In the genomic region with DNA sequence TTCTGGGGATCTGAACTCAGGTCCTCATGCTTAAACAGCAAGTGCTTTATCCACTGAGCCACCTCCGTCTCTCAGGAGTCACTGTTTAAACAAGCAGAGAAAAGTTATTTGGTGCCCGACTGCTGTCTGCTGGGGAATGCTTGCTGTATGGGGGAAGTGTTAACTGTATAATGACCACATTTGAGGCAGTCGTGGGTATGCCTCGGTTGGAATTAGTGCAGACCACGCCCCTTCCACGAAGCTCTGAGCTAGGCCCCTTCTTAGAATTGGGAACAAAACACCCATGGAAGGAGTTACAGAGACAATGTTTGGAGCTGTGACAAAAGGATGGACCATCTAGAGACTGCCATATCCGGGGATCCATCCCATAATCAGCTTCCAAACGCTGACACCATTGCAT, we compare ENCODE assay signal across 5 mouse cellular contexts. TPM values are rescaled to one million over a fixed set of nuclear protein-coding genes. Genes with fewer than 3 reads are reported as not detected.
DNase-seq lines count a peak whose midpoint lies in the region; ATAC-seq and TF ChIP-seq lines count a peak whose summit lies in the region.
"Not testable (repeated sequence)": the region's sequence is repeated elsewhere in the genome, so short reads cannot be mapped to it uniquely, and the experiment has no call there.
"Had no signal": no experiment of that assay in that cellular context is flagged by ENCODE, and none has a peak within 500 bp of the region (broad histone marks: within the 10 kb centered on the region; RNA-seq: fewer than 3 reads in every experiment).

No protein-coding gene starts in this region.

- not testable (repeated sequence) for H3K27ac ChIP-seq in heart, embryonic 11.5 days (ENCODE audit: low read depth, low read length); liver, embryonic 13.5 days
- peak overlapping the region; percentile 59; the same call in 1 of the 2 replicates for H3K27ac ChIP-seq in intestine, embryonic 16.5 days (ENCODE audit: low read length)
- peak overlapping the region; percentile 3; the same call in 1 of the 2 replicates for H3K27ac ChIP-seq in kidney, adult 2 months (ENCODE audit: insufficient read depth, low read depth, low read length)

- H3K4me3 ChIP-seq in heart, embryonic 11.5 days (ENCODE audit: low read depth, low read length); intestine, embryonic 16.5 days (ENCODE audit: low read length); kidney, adult 2 months (ENCODE audit: insufficient read depth, low read depth, low read length); liver, embryonic 13.5 days (replicated peaks): not testable (repeated sequence)

- H3K9me3 ChIP-seq in heart, embryonic 11.5 days (replicated peaks; ENCODE audit: control insufficient read depth, low read length); intestine, embryonic 16.5 days (ENCODE audit: control insufficient read depth, low read length); liver, embryonic 13.5 days (replicated peaks): not testable (repeated sequence)

- H3K4me1 ChIP-seq in heart, embryonic 11.5 days (ENCODE audit: control insufficient read depth, insufficient read depth, low read length), result peaks cover 17% of the 10 kb centered on the region
- peaks cover 19% of the 10 kb centered on the region for H3K4me1 ChIP-seq in intestine, embryonic 16.5 days (ENCODE audit: control insufficient read depth, insufficient read depth, low read length)
- H3K4me1 ChIP-seq in kidney, adult 2 months (ENCODE audit: control insufficient read depth, insufficient read depth, low read length), result peaks cover 21% of the 10 kb centered on the region; the same call in 1 of the 2 replicates
- H3K4me1 ChIP-seq in liver, embryonic 13.5 days (replicated peaks), result peaks cover 14% of the 10 kb centered on the region

- ATAC-seq in heart, embryonic 11.5 days (replicated peaks; ENCODE audit: insufficient number of reproducible peaks, low FRiP score, low TSS enrichment); intestine, embryonic 16.5 days; liver, embryonic 13.5 days (ENCODE audit: low read depth): not testable (repeated sequence)

- H3K4me2 ChIP-seq in heart, embryonic 11.5 days, result peak overlapping the region; percentile 10; the same call in 1 of the 2 replicates
- H3K4me2 ChIP-seq in intestine, embryonic 16.5 days (ENCODE audit: low read depth, low read length); liver, embryonic 13.5 days: not testable (repeated sequence)

- H3K27me3 ChIP-seq in heart, embryonic 11.5 days (ENCODE audit: control insufficient read depth, insufficient read depth, low read length); intestine, embryonic 16.5 days (replicated peaks; ENCODE audit: control insufficient read depth, insufficient read depth, low read length); kidney, adult 2 months (replicated peaks; ENCODE audit: control insufficient read depth, insufficient read depth, low read length); liver, embryonic 13.5 days: not testable (repeated sequence)

- DNase-seq in kidney, adult 2 months, result not testable (repeated sequence)
- peak; percentile 3 for DNase-seq in liver, embryonic 13.5 days

- WGBS in heart, embryonic 11.5 days (ENCODE audit: insufficient replicate concordance), result 43% methylated on average over 7 of the region's 8 CpGs
- WGBS in intestine, embryonic 16.5 days, result 40% methylated on average over 7 of the region's 8 CpGs
- WGBS in kidney, adult 2 months, result 59% methylated on average over 8 of the region's 8 CpGs
- WGBS in liver, embryonic 13.5 days (ENCODE audit: insufficient replicate concordance), result 35% methylated on average over 8 of the region's 8 CpGs

- not testable (repeated sequence) for H3K36me3 ChIP-seq in heart, embryonic 11.5 days (ENCODE audit: control insufficient read depth, insufficient read depth, low read length); intestine, embryonic 16.5 days (ENCODE audit: control insufficient read depth, insufficient read depth, low read length); kidney, adult 2 months (ENCODE audit: control insufficient read depth, insufficient read depth, low read length); liver, embryonic 13.5 days

- not testable (repeated sequence) for TF ChIP-seq POLR2A in kidney, adult 2 months (IDR thresholded peaks at IDR 0.05; ENCODE audit: low read depth, low read length)

- not testable (repeated sequence) for TF ChIP-seq CTCF in kidney, adult 2 months (conservative IDR thresholded peaks at IDR 0.05; ENCODE audit: insufficient read depth, insufficient read length, low read depth, low read length)

- 0 out of 2 replicates have a peak overlapping the region, but pooled peaks have one; percentile 22 for H3K9ac ChIP-seq in heart, embryonic 11.5 days (ENCODE audit: low read depth, low read length)
- H3K9ac ChIP-seq in intestine, embryonic 16.5 days (ENCODE audit: low read depth, low read length); liver, embryonic 13.5 days: not testable (repeated sequence)

RNA-seq across cellular contexts. Expression of a gene that starts 24.2 kb away (rescaled TPM):
- 19.2 and 26.8 TPM in 2 replicates for polyA plus RNA-seq in heart, embryonic 11.5 days (2014; fragmentation: Nextera tagmentation; extraction: Ambion mirVana)
- polyA plus RNA-seq in intestine, embryonic 16.5 days (2015; fragmentation: Nextera tagmentation; extraction: Ambion mirVana), result 56.8 and 60.7 TPM in 2 replicates
- 13.5 and 16.4 TPM in 2 replicates for polyA plus RNA-seq in kidney, adult 2 months (2012; rRNA removed)
- polyA plus RNA-seq in liver, embryonic 13.5 days (2015; fragmentation: Nextera tagmentation; extraction: Ambion mirVana), result 2.7 and 4.4 TPM in 2 replicates
- polyA plus RNA-seq: erythroblast, embryonic 14.5 days had no signal
